Mouse (Mus musculus): ENCODE results near the gene Cep295nl.

DNA sequence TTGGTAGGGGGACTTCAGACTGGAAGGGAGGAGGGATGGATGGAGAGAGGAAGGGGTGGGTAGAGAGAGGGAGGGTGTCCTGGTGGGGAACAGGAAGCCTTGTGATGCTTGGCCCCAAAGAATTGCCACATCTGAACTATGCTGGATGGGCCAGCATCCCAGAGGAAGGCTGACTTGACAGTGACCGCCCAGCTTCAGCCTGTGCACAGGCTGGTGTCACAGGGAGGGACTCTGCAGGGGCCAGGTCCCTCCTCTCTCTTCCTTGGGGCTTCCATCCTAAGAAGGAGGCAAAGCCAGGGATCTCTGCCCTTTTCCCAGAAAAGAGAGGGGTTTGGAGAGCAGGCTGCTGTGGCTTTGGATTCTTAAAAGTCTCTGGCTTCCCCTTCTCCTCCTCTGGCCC is 20.2 kb upstream of the Cep295nl start:
- TF ChIP-seq POLR2A (IDR thresholded peaks at IDR 0.05; ENCODE audit: low read depth, low read length): no peak
- TF ChIP-seq CTCF (conservative IDR thresholded peaks at IDR 0.05; ENCODE audit: insufficient read depth, insufficient read length, low read depth, low read length): no peak

Data from kidney, adult 2 months (tissue).